Mouse (Mus musculus): Measurements from ENCODE around the gene Ranbp9. TPM values are rescaled to one million over a fixed set of nuclear protein-coding genes. Genes with fewer than 3 reads are reported as not detected.
A peak's percentile ranks its signal among the peaks of the same experiment; 100 is the strongest.

The Ranbp9 gene
- 2.1 and 2.7 TPM in 2 replicates for polyA plus RNA-seq (2012)

DNA sequence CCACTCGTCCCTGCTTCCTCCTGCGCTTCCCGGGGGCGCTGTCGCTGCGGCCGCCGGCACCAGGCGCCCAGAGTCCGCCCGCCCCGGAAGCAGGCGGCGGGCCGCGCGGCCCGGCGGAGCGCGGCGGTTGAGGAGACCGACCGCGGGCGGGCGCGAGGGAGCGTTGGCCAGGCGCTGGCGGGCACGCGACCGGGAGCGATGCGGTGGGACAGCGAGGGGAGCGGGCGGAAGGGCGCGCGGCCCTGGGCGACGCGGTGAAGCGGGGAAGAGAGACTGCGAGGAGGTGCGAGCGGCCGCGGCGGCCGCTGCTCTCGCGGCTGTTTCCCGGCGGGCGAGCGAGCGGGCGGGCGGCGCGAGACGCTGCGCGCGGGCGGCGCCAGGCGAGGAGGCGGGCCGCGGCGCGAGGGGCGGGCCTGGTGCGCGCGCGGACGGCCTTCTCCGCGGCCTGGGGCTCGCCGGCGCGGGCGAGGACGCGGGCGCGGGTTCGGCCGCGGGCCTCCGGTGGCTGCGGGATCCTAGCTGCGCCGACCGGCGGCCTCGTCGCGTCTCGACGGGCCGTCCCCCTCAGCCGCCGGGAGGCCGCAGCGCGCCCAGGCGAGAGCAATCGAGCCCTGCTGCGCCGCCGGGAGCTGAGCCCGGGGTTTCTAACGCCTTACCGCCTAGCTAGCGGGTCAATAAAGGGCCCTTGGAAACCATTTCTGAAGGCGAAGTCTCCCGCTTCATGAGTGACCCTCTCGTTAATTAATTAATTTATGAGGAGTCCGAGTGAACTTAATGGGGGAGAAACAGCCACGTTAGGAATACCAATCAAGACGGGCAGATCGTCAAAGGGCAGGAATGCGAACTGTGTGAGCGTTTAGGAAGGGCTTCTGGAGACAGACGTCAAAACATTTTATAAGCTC is at the start of gene Ranbp9:
TSS of gene Ranbp9 (minus strand) at position 326 of the 902 bp plus-strand sequence.
- H3K4me3 ChIP-seq (replicated peaks): peak within 1 kb of the TSS; percentile 92
- H3K36me3 ChIP-seq (ENCODE audit: control insufficient read depth): peaks cover 5% of the 10 kb centered on the region
- H3K4me1 ChIP-seq (ENCODE audit: control insufficient read depth): peaks cover 35% of the 10 kb centered on the region
- H3K27me3 ChIP-seq (ENCODE audit: control insufficient read depth): peaks cover 3% of the 10 kb centered on the region
- H3K9me3 ChIP-seq (ENCODE audit: control insufficient read depth, low read length): no peaks in the 10 kb centered on the region
- TF ChIP-seq TAL1 (IDR thresholded peaks at IDR 0.05; ENCODE audit: low read length): no peak
- TF ChIP-seq GATA1 (IDR thresholded peaks at IDR 0.05; ENCODE audit: low read length): no peak

DNA sequence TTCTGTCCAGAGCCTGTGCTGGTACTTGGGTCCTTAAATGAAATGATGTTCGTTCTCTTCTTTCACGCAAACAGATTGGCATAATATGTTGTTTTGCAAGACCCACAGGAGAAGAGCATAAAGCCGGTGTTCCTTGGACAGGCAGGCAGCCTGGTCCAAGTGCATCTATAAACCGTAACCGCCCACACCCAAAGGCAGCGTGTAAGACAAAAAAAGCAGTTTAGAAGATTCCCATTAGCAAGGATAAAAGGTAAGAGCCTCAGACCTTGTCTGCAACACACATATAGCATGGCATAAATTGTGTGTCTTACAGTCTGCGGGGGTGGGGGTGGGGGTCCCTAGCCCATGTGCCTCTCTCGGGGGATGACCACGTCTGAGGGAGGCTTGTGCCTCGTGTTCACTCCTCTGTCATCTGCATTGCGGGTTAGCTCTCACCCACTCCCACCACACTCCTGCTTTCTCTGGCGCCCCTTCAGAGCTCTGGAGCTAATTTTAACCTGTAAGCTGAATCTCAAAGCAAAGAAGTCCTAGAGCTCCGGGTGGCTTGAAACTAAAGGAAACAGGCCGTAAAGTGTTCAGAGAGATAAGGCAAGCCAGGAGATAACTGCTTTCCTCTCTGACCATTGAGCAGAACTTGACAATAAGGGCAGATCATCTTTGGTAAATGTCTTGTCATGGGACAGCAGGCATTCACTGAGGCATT is 49.2 kb upstream of the Ranbp9 start:
- no peaks in the 10 kb centered on the region for H3K36me3 ChIP-seq (ENCODE audit: control insufficient read depth)
- peaks cover 2% of the 10 kb centered on the region; the same call in 1 of the 2 replicates for H3K9me3 ChIP-seq (ENCODE audit: control insufficient read depth, low read length)
- H3K4me1 ChIP-seq (ENCODE audit: control insufficient read depth): peaks cover 19% of the 10 kb centered on the region
- no peak for TF ChIP-seq TAL1 (IDR thresholded peaks at IDR 0.05; ENCODE audit: low read length)
- TF ChIP-seq GATA1 (IDR thresholded peaks at IDR 0.05; ENCODE audit: low read length): no peak
- no peak overlapping the region for H3K4me3 ChIP-seq (replicated peaks)
- peaks cover 16% of the 10 kb centered on the region for H3K27me3 ChIP-seq (ENCODE audit: control insufficient read depth)

DNA sequence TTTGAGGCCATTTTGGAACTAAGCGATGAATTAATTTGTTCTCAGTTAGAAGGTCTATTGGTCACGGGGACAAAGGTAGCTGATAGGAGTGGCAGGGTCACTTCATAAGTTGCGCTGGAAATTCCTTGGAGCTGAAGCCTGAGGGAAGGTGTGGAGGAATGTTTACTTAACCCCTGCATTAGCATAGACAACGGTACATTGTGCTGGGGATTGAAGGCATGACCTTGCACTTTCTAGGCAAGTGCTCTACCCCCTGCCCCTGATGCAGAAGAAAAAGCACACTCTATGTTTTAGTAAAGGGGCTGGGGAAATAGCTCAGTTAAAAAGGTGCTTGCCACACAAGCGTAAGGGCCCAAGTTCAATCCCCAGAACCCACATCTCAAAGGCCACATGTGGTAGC is 45.2 kb upstream of the Ranbp9 start:
- H3K4me1 ChIP-seq (ENCODE audit: control insufficient read depth): peaks cover 17% of the 10 kb centered on the region
- no peak for TF ChIP-seq GATA1 (IDR thresholded peaks at IDR 0.05; ENCODE audit: low read length)
- TF ChIP-seq TAL1 (IDR thresholded peaks at IDR 0.05; ENCODE audit: low read length): no peak
- no peaks in the 10 kb centered on the region for H3K36me3 ChIP-seq (ENCODE audit: control insufficient read depth)
- H3K4me3 ChIP-seq (replicated peaks): no peak overlapping the region
- H3K27me3 ChIP-seq (ENCODE audit: control insufficient read depth): peaks cover 13% of the 10 kb centered on the region
- peaks cover 13% of the 10 kb centered on the region for H3K9me3 ChIP-seq (ENCODE audit: control insufficient read depth, low read length)

DNA sequence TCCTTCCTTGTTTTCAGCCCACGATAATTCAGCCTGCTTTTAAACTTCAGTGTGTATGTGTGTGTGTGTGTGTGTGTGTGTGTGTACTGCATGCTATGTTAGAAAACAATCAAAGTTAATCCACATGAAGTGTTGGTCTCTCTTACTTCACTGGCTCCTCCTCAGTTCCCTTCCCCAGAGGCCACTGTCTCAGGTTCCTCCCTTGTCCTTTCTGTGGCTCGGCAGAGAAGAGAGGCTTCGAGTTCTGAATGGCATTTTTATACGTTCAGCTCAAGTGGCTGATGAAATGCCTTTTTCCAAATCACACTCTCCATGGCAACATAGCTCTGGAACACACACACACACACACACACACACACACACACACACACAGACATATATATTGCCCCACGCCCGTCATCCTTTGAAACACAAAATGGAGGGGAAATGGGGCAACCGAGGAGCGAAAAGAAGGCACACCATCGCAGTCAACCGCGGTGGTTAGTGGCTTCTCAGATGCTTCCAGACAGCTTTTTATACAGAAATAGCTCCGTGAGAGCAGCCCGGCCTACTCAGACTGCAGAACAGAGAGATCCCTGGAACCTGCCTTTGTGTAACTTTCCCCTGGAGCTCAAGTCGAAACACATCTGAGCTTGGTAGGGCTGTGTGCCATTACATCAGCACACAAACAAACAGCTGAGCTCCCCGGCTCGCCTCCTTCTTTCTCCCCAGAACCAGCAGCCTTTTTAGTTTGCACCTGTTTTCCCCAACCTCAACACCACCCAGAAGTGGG is 44.5 kb upstream of the Ranbp9 start:
- Histone ChIP-seq H3K36me3 (ENCODE audit: control insufficient read depth) (no peaks in the 10 kb centered on the region), H3K9me3 (ENCODE audit: control insufficient read depth, low read length) (peaks cover 13% of the 10 kb centered on the region), H3K27me3 (ENCODE audit: control insufficient read depth) (peaks cover 6% of the 10 kb centered on the region), H3K4me1 (ENCODE audit: control insufficient read depth) (peaks cover 11% of the 10 kb centered on the region), H3K4me3 (replicated peaks) (no peak overlapping the region)
- TF ChIP-seq GATA1 (IDR thresholded peaks at IDR 0.05; ENCODE audit: low read length) (no peak), TAL1 (IDR thresholded peaks at IDR 0.05; ENCODE audit: low read length) (no peak)

DNA sequence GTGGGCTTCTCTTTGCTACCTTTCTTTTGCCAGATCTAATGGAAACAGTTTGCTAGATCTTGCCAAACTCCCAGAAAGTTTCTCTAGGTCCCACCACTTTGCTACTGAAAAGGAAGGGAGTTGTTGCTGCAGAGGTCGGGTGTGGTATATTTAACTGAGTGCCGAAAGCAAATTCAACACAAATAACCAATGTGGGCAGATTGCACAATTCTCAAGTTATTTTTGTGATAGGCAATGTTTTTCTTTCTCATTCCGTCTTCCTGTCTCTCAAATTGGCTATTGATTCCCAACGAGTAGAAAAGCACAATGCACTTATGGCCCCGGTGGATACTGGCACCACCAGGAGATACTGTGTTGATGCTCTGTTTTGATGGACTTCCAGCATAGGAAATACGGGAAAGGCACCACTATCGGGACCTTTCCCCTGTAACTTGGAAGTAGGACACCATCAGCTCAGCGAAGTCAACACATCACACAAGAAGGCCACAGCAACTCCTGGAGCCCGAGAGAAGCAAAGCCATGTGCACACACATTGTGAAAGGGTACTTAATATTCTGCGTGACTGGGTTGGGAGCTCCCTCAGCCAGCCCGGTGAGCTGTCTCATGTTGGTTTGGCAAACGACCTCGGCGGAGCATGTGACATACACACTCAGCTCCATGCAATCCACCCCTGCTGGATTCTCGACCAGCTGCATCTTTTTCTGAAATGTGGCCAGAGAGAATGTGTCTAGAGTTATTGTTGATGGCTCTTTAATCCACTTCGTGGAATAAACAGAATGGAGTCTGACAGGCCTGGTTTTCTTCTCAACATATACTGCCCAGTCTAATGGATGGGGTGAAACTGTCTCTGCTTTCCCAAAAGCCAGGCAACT is 43.6 kb upstream of the Ranbp9 start:
- Histone ChIP-seq H3K4me3 (replicated peaks) (no peak overlapping the region), H3K9me3 (ENCODE audit: control insufficient read depth, low read length) (peaks cover 13% of the 10 kb centered on the region), H3K4me1 (ENCODE audit: control insufficient read depth) (peaks cover 5% of the 10 kb centered on the region), H3K36me3 (ENCODE audit: control insufficient read depth) (no peaks in the 10 kb centered on the region), H3K27me3 (ENCODE audit: control insufficient read depth) (no peaks in the 10 kb centered on the region; the same call in 1 of the 2 replicates)
- TF ChIP-seq GATA1 (IDR thresholded peaks at IDR 0.05; ENCODE audit: low read length): no peak
- no peak for TF ChIP-seq TAL1 (IDR thresholded peaks at IDR 0.05; ENCODE audit: low read length)

DNA sequence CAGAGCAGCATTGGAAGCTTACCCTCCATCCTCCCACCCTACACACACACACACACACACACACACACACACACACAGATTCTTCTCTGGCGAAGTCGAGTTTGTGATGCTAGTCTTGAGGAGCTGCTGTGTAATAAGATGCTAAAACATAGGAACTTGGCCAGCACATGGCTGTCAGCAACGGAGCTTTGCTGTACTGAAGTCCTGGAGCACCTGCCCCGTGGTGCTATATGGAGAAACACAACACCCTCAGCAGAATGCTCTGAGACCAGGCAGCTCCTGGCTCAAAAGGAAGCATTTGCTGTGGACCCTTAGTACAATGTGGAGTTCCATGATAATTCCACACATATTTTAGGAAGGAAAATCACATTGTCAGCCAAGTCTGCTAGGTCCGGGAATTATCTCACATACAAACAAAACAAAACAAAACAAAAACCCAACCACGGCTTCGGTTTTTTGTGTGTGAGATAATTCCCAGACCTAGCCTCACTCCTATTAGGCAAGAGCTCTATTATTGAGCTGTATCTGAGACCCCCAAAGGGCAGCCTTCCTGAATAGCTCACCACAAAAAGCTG is 42.9 kb upstream of the Ranbp9 start:
- Histone ChIP-seq H3K4me3 (replicated peaks) (no peak overlapping the region), H3K9me3 (ENCODE audit: control insufficient read depth, low read length) (peaks cover 13% of the 10 kb centered on the region), H3K27me3 (ENCODE audit: control insufficient read depth) (no peaks in the 10 kb centered on the region; the same call in 1 of the 2 replicates), H3K4me1 (ENCODE audit: control insufficient read depth) (peaks cover 5% of the 10 kb centered on the region), H3K36me3 (ENCODE audit: control insufficient read depth) (no peaks in the 10 kb centered on the region)
- no peak for TF ChIP-seq TAL1 (IDR thresholded peaks at IDR 0.05; ENCODE audit: low read length)
- TF ChIP-seq GATA1 (IDR thresholded peaks at IDR 0.05; ENCODE audit: low read length): no peak

DNA sequence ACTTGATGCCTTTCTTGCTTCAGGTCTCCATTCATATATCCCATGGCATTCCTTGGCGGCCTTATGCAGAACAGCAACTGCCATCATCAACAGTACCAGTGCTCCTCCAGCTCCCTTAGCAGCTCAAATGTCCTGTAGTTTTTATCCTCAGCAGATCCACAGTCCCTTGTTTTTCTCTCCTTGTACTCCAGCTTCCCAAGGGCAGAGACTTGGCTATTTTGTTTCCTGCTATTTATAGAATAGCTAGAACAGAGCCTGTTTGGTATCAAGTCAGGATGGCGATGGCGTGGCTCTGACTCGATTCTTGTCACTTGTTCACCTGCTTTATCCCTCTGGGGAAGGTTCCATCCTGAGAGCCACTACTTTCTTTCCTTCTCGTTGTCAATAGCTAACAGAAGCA is 40.9 kb upstream of the Ranbp9 start:
- Histone ChIP-seq H3K36me3 (ENCODE audit: control insufficient read depth) (no peaks in the 10 kb centered on the region), H3K9me3 (ENCODE audit: control insufficient read depth, low read length) (peaks cover 11% of the 10 kb centered on the region), H3K4me1 (ENCODE audit: control insufficient read depth) (peaks cover 5% of the 10 kb centered on the region), H3K4me3 (replicated peaks) (no peak overlapping the region), H3K27me3 (ENCODE audit: control insufficient read depth) (no peaks in the 10 kb centered on the region; the same call in 1 of the 2 replicates)
- no peak for TF ChIP-seq TAL1 (IDR thresholded peaks at IDR 0.05; ENCODE audit: low read length)
- no peak for TF ChIP-seq GATA1 (IDR thresholded peaks at IDR 0.05; ENCODE audit: low read length)

DNA sequence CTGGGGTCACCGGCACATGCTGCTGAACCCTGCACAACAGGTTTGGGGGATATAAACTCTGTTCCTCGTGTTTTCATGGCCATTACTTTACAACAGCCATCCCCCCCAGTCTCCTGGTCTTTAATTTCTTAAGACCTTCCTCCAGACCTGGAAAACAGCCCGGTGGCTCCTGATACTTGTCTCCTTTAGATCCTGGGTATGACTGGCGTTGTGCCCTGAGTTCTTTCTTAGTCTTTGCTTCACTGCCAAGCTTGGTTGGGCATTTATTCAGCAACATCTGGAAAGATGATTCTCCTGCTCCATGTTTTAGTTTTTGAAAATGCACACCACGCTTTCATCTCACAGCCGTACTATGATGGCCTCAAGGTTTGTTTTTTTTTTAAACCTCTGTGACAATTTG is 38.2 kb upstream of the Ranbp9 start:
- TF ChIP-seq TAL1 (IDR thresholded peaks at IDR 0.05; ENCODE audit: low read length) (no peak), GATA1 (IDR thresholded peaks at IDR 0.05; ENCODE audit: low read length) (no peak)
- Histone ChIP-seq H3K27me3 (ENCODE audit: control insufficient read depth) (no peaks in the 10 kb centered on the region; the same call in none of the 2 replicates), H3K4me3 (replicated peaks) (no peak overlapping the region), H3K9me3 (ENCODE audit: control insufficient read depth, low read length) (peaks cover 11% of the 10 kb centered on the region), H3K4me1 (ENCODE audit: control insufficient read depth) (peaks cover 5% of the 10 kb centered on the region), H3K36me3 (ENCODE audit: control insufficient read depth) (no peaks in the 10 kb centered on the region)

Data from erythroblast, embryonic 14.5 days (primary cell).